Mouse (Mus musculus) hindbrain, embryonic 15.5 days (tissue): ENCODE measurements around the gene Ubr2. TPM values are rescaled to one million over a fixed set of nuclear protein-coding genes. Genes with fewer than 3 reads are reported as not detected.

ENCODE experiments used
- ATAC-seq: fragments of 200-750 bp; cut with Nextera tagmentation; 2 replicates; pipeline ENCODE4 v1.8.0; 2017; ENCODE audit warnings: low read depth, moderate number of reproducible peaks, moderate TSS enrichment; ENCODE audit not compliant: low FRiP score
- H3K27ac ChIP-seq: fragments of 300-500 bp; sonication (generic); replicated peaks from 2 replicates; pipeline ENCODE4 v1.5.1; 2015; ENCODE audit warnings: mild to moderate bottlenecking, inconsistent platforms
- H3K27me3 ChIP-seq: fragments of 300-500 bp; sonication (generic); 2 replicates; pipeline ENCODE4 v1.6.1; 2015; ENCODE audit warnings: control low read depth, inconsistent platforms
- H3K36me3 ChIP-seq: fragments of 300-500 bp; sonication (generic); 2 replicates; pipeline ENCODE4 v1.6.1; 2015; ENCODE audit warnings: control low read depth, inconsistent platforms
- H3K4me1 ChIP-seq: fragments of 300-500 bp; sonication (generic); replicated peaks from 2 replicates; pipeline ENCODE4 v1.6.1; 2015; ENCODE audit warnings: control low read depth, inconsistent platforms
- H3K4me2 ChIP-seq: fragments of 300-500 bp; sonication (generic); 2 replicates; pipeline ENCODE4 v1.6.1; 2015; ENCODE audit warnings: moderate library complexity, mild to moderate bottlenecking, inconsistent platforms
- H3K4me3 ChIP-seq: fragments of 300-500 bp; sonication (generic); 2 replicates; pipeline ENCODE4 v1.5.1; 2015; ENCODE audit warnings: mild to moderate bottlenecking, inconsistent platforms
- H3K9ac ChIP-seq: fragments of 300-500 bp; sonication (generic); 2 replicates; pipeline ENCODE4 v1.6.1; 2015; ENCODE audit warnings: inconsistent platforms
- H3K9me3 ChIP-seq: fragments of 300-500 bp; sonication (generic); 2 replicates; pipeline ENCODE4 v1.6.1; 2016; ENCODE audit warnings: control low read depth, inconsistent platforms
- WGBS: fragments of 180-500 bp; shearing (Covaris S2); methylation state at CpG from one replicate; pipeline ENCODE4 v1.1.7; 2015; 5-methylcytosine and 5-hydroxymethylcytosine counted together
- polyA plus RNA-seq: library from polyadenylated mRNA; unstranded; fragments of >200 nt; fragmentation: Nextera tagmentation; extraction: Ambion mirVana; gene quantifications from 2 replicates; pipeline ENCODE4 v1.2.1, GENCODE M21; 2015

Gene Ubr2
- polyA plus RNA-seq = 16.1 and 16.5 TPM in 2 replicates

GRCm38 (mm10) chr17:47009898-47010721 is at the start of gene Ubr2:
Ubr2 (minus strand) TSS chr17:47010556.
- H3K27me3 ChIP-seq = no peaks in the 10 kb centered on the region
- peak within 1 kb of the TSS; percentile 79 for H3K4me2 ChIP-seq
- H3K9ac ChIP-seq = peak within 1 kb of the TSS; percentile 90
- peaks cover 40% of the 10 kb centered on the region for H3K4me1 ChIP-seq
- under 1% methylated on average over 77 of the region's 77 CpGs for WGBS
- H3K36me3 ChIP-seq = no peaks in the 10 kb centered on the region
- H3K9me3 ChIP-seq = no peaks in the 10 kb centered on the region
- peak within 1 kb of the TSS; percentile 99 for H3K4me3 ChIP-seq
- peak; percentile 96 for ATAC-seq
- peak within 1 kb of the TSS; percentile 89 for H3K27ac ChIP-seq

DNA sequence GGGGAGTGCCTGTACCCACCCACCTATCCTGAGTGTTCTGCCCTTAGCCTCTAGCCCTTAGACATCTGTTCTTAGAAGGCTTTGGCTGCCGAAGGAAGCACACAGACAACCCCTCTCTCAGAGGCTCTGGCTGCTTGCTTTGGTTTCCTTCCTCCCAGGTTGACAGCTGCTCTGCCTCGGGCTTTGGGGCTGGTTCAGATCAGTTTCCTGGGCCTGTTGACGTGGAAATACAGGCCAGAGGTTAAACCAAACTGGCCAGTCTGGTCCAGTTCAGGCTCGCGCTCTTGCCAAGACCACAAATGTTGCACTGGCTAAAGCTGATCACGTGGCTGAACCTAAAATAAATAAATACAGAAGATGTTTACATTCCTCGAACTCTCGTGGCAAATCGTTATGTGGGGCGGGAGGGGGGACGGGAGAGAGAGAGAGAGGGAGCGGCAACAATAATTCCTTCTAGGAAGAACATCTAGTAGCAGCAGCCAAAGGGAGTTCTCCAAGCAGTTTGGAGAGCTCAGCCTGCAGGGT is 49.5 kb upstream of the Ubr2 start:
- Histone ChIP-seq H3K9me3 (peaks cover 3% of the 10 kb centered on the region; the same call in 1 of the 2 replicates), H3K4me1 (no peaks in the 10 kb centered on the region), H3K4me2 (no peak overlapping the region), H3K4me3 (no peak overlapping the region), H3K9ac (no peak overlapping the region), H3K27me3 (no peaks in the 10 kb centered on the region), H3K36me3 (no peaks in the 10 kb centered on the region), H3K27ac (no peak overlapping the region)
- no peak for ATAC-seq
- WGBS = 70% methylated on average over 12 of the region's 12 CpGs

GRCm38 (mm10) chr17:47057966-47058365 is 47.6 kb upstream of the Ubr2 start:
- no peak for ATAC-seq
- H3K9ac ChIP-seq = no peak overlapping the region
- H3K4me1 ChIP-seq = no peaks in the 10 kb centered on the region
- H3K36me3 ChIP-seq = no peaks in the 10 kb centered on the region
- peaks cover 3% of the 10 kb centered on the region; the same call in 1 of the 2 replicates for H3K9me3 ChIP-seq
- H3K4me2 ChIP-seq = no peak overlapping the region
- WGBS = 97% methylated on average over 4 of the region's 4 CpGs
- no peak overlapping the region for H3K4me3 ChIP-seq
- H3K27ac ChIP-seq = no peak overlapping the region
- no peaks in the 10 kb centered on the region for H3K27me3 ChIP-seq

GRCm38 (mm10) chr17:47056476-47056875 is 46.1 kb upstream of the Ubr2 start:
- no peak overlapping the region for H3K4me3 ChIP-seq
- no peak for ATAC-seq
- 88% methylated on average over 6 of the region's 6 CpGs for WGBS
- H3K27me3 ChIP-seq = no peaks in the 10 kb centered on the region
- no peak overlapping the region for H3K9ac ChIP-seq
- no peak overlapping the region for H3K27ac ChIP-seq
- no peaks in the 10 kb centered on the region for H3K36me3 ChIP-seq
- peaks cover 3% of the 10 kb centered on the region; the same call in 1 of the 2 replicates for H3K9me3 ChIP-seq
- no peaks in the 10 kb centered on the region for H3K4me1 ChIP-seq
- no peak overlapping the region for H3K4me2 ChIP-seq

- Histone ChIP-seq H3K4me1 (no peaks in the 10 kb centered on the region), H3K36me3 (no peaks in the 10 kb centered on the region), H3K27me3 (no peaks in the 10 kb centered on the region), H3K9me3 (peaks cover 3% of the 10 kb centered on the region; the same call in 1 of the 2 replicates), H3K4me2 (no peak overlapping the region), H3K27ac (no peak overlapping the region), H3K4me3 (no peak overlapping the region), H3K9ac (no peak overlapping the region)
- WGBS = 94% methylated on average over 7 of the region's 7 CpGs
- ATAC-seq = no peak
Measured at GRCm38 (mm10) chr17:47055121-47055520, 44.8 kb upstream of the Ubr2 start.

DNA sequence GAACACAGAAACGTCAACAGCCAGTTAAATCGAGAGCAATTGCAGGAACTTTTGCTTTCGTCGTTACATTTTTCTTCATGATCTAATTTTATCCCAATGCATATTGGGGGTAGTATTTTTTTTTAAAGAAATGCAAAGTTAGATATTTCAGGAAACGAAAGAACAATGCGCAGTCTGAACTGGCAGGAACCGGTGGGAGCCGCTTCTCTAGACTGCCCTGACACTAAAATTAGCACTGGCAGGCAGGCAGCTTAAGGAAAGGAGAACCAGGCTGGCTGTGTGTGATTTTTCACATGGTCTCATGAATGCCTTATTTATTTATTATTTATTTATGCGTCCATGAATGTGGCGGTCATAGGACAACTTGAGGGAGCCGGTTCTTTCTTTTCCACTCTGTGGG is 44.3 kb upstream of the Ubr2 start:
- WGBS = 87% methylated on average over 11 of the region's 11 CpGs

GRCm38 (mm10) chr17:47050678-47051077 is 40.3 kb upstream of the Ubr2 start:
- 93% methylated on average over 3 of the region's 3 CpGs for WGBS
- Histone ChIP-seq H3K4me3 (no peak overlapping the region), H3K4me1 (no peaks in the 10 kb centered on the region), H3K36me3 (no peaks in the 10 kb centered on the region), H3K27ac (no peak overlapping the region), H3K27me3 (no peaks in the 10 kb centered on the region), H3K9ac (no peak overlapping the region), H3K9me3 (no peaks in the 10 kb centered on the region), H3K4me2 (no peak overlapping the region)
- ATAC-seq = no peak

More for the DNA sequence above, 44.3 kb upstream of the Ubr2 start:
- Histone ChIP-seq H3K36me3 (no peaks in the 10 kb centered on the region), H3K9ac (no peak overlapping the region), H3K9me3 (peaks cover 3% of the 10 kb centered on the region; the same call in 1 of the 2 replicates), H3K27ac (no peak overlapping the region), H3K27me3 (no peaks in the 10 kb centered on the region), H3K4me3 (no peak overlapping the region), H3K4me1 (no peaks in the 10 kb centered on the region), H3K4me2 (no peak overlapping the region)
- no peak for ATAC-seq

DNA sequence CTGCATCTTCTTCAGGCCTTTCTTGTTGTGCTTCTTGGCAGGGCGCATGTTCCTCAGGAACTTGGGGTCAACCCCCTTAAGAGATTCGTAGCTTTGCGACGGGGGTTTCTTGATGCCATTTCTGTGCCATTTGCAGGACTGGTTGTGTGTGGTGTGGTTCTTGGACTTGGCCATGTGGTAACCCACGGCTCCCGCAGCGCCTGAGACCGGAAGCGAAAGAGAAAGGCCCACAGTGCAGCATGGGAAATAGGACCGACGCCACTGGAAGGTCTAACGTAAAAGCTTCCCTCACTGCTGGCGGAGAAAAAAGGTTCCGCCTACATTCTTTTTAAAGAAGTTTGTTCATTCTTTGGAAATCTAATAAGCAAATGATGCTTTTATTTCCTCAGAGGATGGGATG is 32.5 kb upstream of the Ubr2 start:
- no peak for ATAC-seq
- WGBS = 94% methylated on average over 14 of the region's 14 CpGs
- Histone ChIP-seq H3K36me3 (no peaks in the 10 kb centered on the region), H3K27me3 (no peaks in the 10 kb centered on the region), H3K9me3 (no peaks in the 10 kb centered on the region), H3K4me3 (no peak overlapping the region), H3K27ac (no peak overlapping the region), H3K4me2 (no peak overlapping the region), H3K4me1 (no peaks in the 10 kb centered on the region; the same call in 1 of the 2 replicates), H3K9ac (no peak overlapping the region)

DNA sequence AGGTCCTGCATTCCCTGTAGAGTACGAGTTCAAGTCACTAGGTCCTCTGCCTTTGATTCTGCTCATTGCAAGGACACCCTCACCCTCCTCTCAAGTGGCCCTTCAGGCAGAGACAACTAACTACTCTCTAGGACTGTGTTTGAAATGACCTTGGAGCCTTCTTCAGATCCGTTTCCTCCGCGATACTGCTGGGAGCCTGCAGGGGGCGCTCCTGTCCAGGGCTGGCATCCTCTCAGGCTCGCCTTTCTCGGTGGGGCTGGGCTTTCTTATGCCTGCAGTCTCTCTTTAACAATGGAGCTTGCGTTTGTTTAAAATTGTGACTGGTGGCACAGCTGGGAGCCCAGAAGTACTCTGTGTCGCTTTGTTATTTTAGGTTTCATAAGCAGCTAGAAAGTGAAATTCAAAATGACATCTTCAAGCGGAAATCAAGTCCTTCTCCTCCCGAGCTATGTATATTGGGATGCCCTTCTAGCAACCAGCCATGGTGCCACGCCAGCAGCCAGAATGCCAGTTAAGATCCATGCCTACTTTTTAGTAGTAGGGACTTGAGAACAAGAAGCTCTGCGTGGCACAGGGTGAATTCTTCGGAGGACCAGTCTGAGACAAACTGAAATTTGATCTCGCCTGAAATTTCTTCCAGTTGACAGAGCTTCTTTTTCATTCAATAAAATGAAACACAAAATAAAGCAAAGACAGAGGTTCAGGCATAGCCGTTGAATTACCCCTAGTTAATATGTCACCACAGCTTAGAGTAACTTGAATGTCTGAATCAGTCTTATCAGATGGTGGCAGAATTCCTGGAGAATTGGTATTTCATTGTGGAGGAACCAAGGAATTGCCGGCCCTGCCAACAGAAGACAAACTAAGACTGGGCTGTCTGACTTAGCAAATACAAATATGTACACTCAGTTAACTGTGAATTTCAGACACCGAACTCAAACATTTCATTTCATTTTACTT is 28.8 kb upstream of the Ubr2 start:
- Histone ChIP-seq H3K27me3 (no peaks in the 10 kb centered on the region), H3K4me3 (no peak overlapping the region), H3K9me3 (no peaks in the 10 kb centered on the region), H3K9ac (no peak overlapping the region), H3K27ac (peak overlapping the region; percentile 44), H3K4me2 (peak overlapping the region; percentile 41), H3K4me1 (no peaks in the 10 kb centered on the region; the same call in 1 of the 2 replicates), H3K36me3 (no peaks in the 10 kb centered on the region)
- peak; percentile 81 for ATAC-seq
- WGBS = 20% methylated on average over 18 of the region's 18 CpGs

DNA sequence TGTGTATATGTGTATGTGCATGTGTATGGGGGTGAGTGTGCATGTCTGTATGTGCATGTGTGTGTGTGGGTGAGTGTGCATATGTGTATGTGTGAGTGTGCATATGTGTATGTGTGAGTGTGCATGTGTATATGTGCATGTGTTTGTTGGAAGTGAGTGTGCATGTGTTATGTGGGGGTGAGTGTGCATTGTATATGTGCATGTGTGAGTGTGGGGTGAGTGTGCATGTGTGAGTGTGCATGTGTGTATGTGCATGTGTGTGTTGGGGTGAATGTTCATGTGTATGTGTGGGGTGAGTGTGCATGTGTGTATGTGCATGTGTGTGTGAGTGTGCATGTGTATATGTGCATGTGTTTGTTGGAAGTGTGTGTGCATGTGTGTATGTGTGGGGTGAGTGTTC is 24.2 kb upstream of the Ubr2 start:
- no peak for ATAC-seq
- Histone ChIP-seq H3K27me3 (no peaks in the 10 kb centered on the region), H3K4me3 (no peak overlapping the region), H3K4me1 (no peaks in the 10 kb centered on the region; the same call in 1 of the 2 replicates), H3K4me2 (no peak overlapping the region), H3K36me3 (no peaks in the 10 kb centered on the region), H3K9me3 (no peaks in the 10 kb centered on the region), H3K27ac (no peak overlapping the region), H3K9ac (no peak overlapping the region)

GRCm38 (mm10) chr17:47033643-47034042 is 23.3 kb upstream of the Ubr2 start:
- 5% methylated on average over 4 of the region's 4 CpGs for WGBS
- no peaks in the 10 kb centered on the region for H3K27me3 ChIP-seq
- no peak for ATAC-seq

More at GRCm38 (mm10) chr17:47033643-47034042, 23.3 kb upstream of the Ubr2 start:
- Histone ChIP-seq H3K4me2 (no peak overlapping the region), H3K27ac (no peak overlapping the region), H3K9me3 (no peaks in the 10 kb centered on the region), H3K4me3 (no peak overlapping the region), H3K4me1 (no peaks in the 10 kb centered on the region; the same call in 1 of the 2 replicates), H3K9ac (no peak overlapping the region), H3K36me3 (no peaks in the 10 kb centered on the region)
